Mouse (Mus musculus) C2C12 (cell line): ENCODE measurements around the gene Fcamr. TPM values are rescaled to one million over a fixed set of nuclear protein-coding genes. Genes with fewer than 3 reads are reported as not detected.

Experiments
- H3K27me3 ChIP-seq: one replicate; pipeline ENCODE4 v1.6.1; 2011; ENCODE audit not compliant: control insufficient read depth, insufficient read depth, insufficient read length
- H3K36me3 ChIP-seq: one replicate; pipeline ENCODE4 v1.6.1; 2011; ENCODE audit not compliant: control insufficient read depth, insufficient read depth
- H3K4me3 ChIP-seq: one replicate; pipeline ENCODE4 v1.5.1; 2011; ENCODE audit warnings: mild to moderate bottlenecking, control low read depth; ENCODE audit not compliant: poor library complexity, insufficient read depth, severe bottlenecking
- H3K79me2 ChIP-seq: one replicate; pipeline ENCODE4 v1.6.1; 2011; ENCODE audit not compliant: control insufficient read depth, insufficient read depth
- H3K79me3 ChIP-seq: one replicate; pipeline ENCODE4 v1.6.1; 2011; ENCODE audit warnings: low read depth, control low read depth
- H3ac ChIP-seq: one replicate; pipeline ENCODE3; 2011; ENCODE audit warnings: low read depth; ENCODE audit not compliant: control insufficient read depth, insufficient read length
- CEBPB ChIP-seq: IDR thresholded peaks from one replicate; pipeline ENCODE4 v1.6.1; 2011; ENCODE audit warnings: low read depth, mild to moderate bottlenecking, control low read depth, moderate library complexity
- CTCF ChIP-seq: IDR thresholded peaks from one replicate; pipeline ENCODE4 v1.5.1; 2011; ENCODE audit not compliant: control insufficient read depth, insufficient read depth, insufficient read length
- FOSL1 ChIP-seq: IDR thresholded peaks from one replicate; pipeline ENCODE4 v1.8.0; 2011; ENCODE audit warnings: mild to moderate bottlenecking, low read length; ENCODE audit not compliant: poor library complexity, insufficient read depth, severe bottlenecking
- MAX ChIP-seq: IDR thresholded peaks from one replicate; pipeline ENCODE4 v1.6.1; 2011; ENCODE audit warnings: mild to moderate bottlenecking, control low read depth
- MYOD1 ChIP-seq: IDR thresholded peaks from one replicate; pipeline ENCODE4 v1.6.1; 2011; ENCODE audit warnings: low read depth; ENCODE audit not compliant: control insufficient read depth, insufficient read length
- MYOG ChIP-seq: IDR thresholded peaks from one replicate; pipeline ENCODE4 v1.6.1; 2011; ENCODE audit not compliant: control insufficient read depth, insufficient read length; ENCODE audit errors: extremely low read depth
- USF1 ChIP-seq: IDR thresholded peaks from one replicate; pipeline ENCODE4 v1.6.1; 2011; ENCODE audit warnings: low read depth, mild to moderate bottlenecking, control low read depth, moderate library complexity
- polyA plus RNA-seq: library from polyadenylated mRNA; unstranded; fragments of >200 nt; fragmentation: generic; extraction: Trizol; gene quantifications from one replicate; pipeline ENCODE4 v1.2.1, GENCODE M21; 2012; ENCODE audit warnings: missing spikeins

Gene Fcamr
- polyA plus RNA-seq, 1 experiment, result not detected

GRCm38 (mm10) chr1:130804279-130804678 is 3.6 kb downstream of the Fcamr start:
- H3K36me3 ChIP-seq, result no peaks in the 10 kb centered on the region
- TF ChIP-seq MAX, result no peak
- TF ChIP-seq CTCF, result no peak
- no peak for TF ChIP-seq FOSL1
- no peak for TF ChIP-seq CEBPB
- TF ChIP-seq USF1, result no peak
- TF ChIP-seq MYOG, result no peak
- no peak for TF ChIP-seq MYOD1

GRCm38 (mm10) chr1:130810906-130811305 is 10.2 kb downstream of the Fcamr start:
- Histone ChIP-seq H3K79me2 (no peaks in the 10 kb centered on the region), H3K36me3 (no peaks in the 10 kb centered on the region), H3K27me3 (peaks cover 19% of the 10 kb centered on the region), H3ac (no peak overlapping the region), H3K79me3 (no peaks in the 10 kb centered on the region), H3K4me3 (no peak overlapping the region)
- TF ChIP-seq FOSL1 (no peak), CEBPB (no peak), USF1 (no peak), CTCF (no peak), MAX (no peak), MYOG (no peak), MYOD1 (no peak)

More at GRCm38 (mm10) chr1:130804279-130804678, 3.6 kb downstream of the Fcamr start:
- no peak overlapping the region for H3ac ChIP-seq
- no peaks in the 10 kb centered on the region for H3K79me3 ChIP-seq
- H3K79me2 ChIP-seq, result no peaks in the 10 kb centered on the region
- no peak overlapping the region for H3K4me3 ChIP-seq
- H3K27me3 ChIP-seq, result peaks cover 32% of the 10 kb centered on the region

GRCm38 (mm10) chr1:130811316-130811715 is 10.6 kb downstream of the Fcamr start:
- TF ChIP-seq USF1, result no peak
- no peak for TF ChIP-seq CTCF
- TF ChIP-seq CEBPB, result no peak
- TF ChIP-seq MYOD1, result no peak
- TF ChIP-seq MAX, result no peak
- TF ChIP-seq MYOG, result no peak
- no peak for TF ChIP-seq FOSL1

GRCm38 (mm10) chr1:130819737-130820136 is 19.0 kb downstream of the Fcamr start:
- H3K79me2 ChIP-seq, result no peaks in the 10 kb centered on the region
- no peaks in the 10 kb centered on the region for H3K79me3 ChIP-seq
- no peak overlapping the region for H3ac ChIP-seq
- H3K4me3 ChIP-seq, result no peak overlapping the region
- H3K27me3 ChIP-seq, result peaks cover 19% of the 10 kb centered on the region
- H3K36me3 ChIP-seq, result no peaks in the 10 kb centered on the region
- TF ChIP-seq MAX, result no peak

More at GRCm38 (mm10) chr1:130811316-130811715, 10.6 kb downstream of the Fcamr start:
- Histone ChIP-seq H3K79me2 (no peaks in the 10 kb centered on the region), H3K27me3 (peaks cover 19% of the 10 kb centered on the region), H3K36me3 (no peaks in the 10 kb centered on the region), H3K4me3 (no peak overlapping the region), H3ac (no peak overlapping the region), H3K79me3 (no peaks in the 10 kb centered on the region)

GRCm38 (mm10) chr1:130820316-130821148 is 19.8 kb downstream of the Fcamr start:
- no peak overlapping the region for H3ac ChIP-seq
- TF ChIP-seq MYOD1, result no peak
- TF ChIP-seq FOSL1, result no peak
- TF ChIP-seq CTCF, result no peak
- TF ChIP-seq CEBPB, result no peak
- TF ChIP-seq MAX, result no peak
- no peak for TF ChIP-seq MYOG
- no peak for TF ChIP-seq USF1
- H3K79me2 ChIP-seq, result no peaks in the 10 kb centered on the region
- H3K4me3 ChIP-seq, result no peak overlapping the region
- no peaks in the 10 kb centered on the region for H3K36me3 ChIP-seq
- no peaks in the 10 kb centered on the region for H3K79me3 ChIP-seq
- peaks cover 26% of the 10 kb centered on the region for H3K27me3 ChIP-seq

GRCm38 (mm10) chr1:130821149-130821471 is 20.4 kb downstream of the Fcamr start:
- H3K27me3 ChIP-seq, result peaks cover 26% of the 10 kb centered on the region
- no peaks in the 10 kb centered on the region for H3K79me3 ChIP-seq
- no peak for TF ChIP-seq CTCF
- no peak for TF ChIP-seq CEBPB
- TF ChIP-seq MAX, result no peak
- TF ChIP-seq MYOG, result no peak
- no peak for TF ChIP-seq FOSL1
- no peak for TF ChIP-seq USF1
- no peak for TF ChIP-seq MYOD1
- no peak overlapping the region for H3K4me3 ChIP-seq
- H3K36me3 ChIP-seq, result no peaks in the 10 kb centered on the region
- no peaks in the 10 kb centered on the region for H3K79me2 ChIP-seq
- no peak overlapping the region for H3ac ChIP-seq
